Mouse (Mus musculus) CD4-positive naive resting alpha-beta T cell, adult 76 days (primary cell): Measurements from ENCODE around the gene Mterf4. TPM values are rescaled to one million over a fixed set of nuclear protein-coding genes. Genes with fewer than 3 reads are reported as not detected.

Experiments
- total RNA-seq: library from RNA; stranded (reverse); gene quantifications from one replicate; pipeline ENCODE4 v1.2.4, GENCODE M21; 2023

Mterf4 gene
- 15.4 TPM for total RNA-seq

GRCm38 (mm10) chr1:93305581-93306337 is at the start of gene Mterf4:
Gene Mterf4, minus strand, starts transcription at chr1:93305915.

GRCm38 (mm10) chr1:93342648-93343503 is 37.2 kb upstream of the Mterf4 start, which contains the start of the genes Ppp1r7 and Pask:
Gene Ppp1r7, plus strand, starts transcription at chr1:93342854.
Gene Pask, minus strand, starts transcription at chr1:93343482.

Other genes starting within 250 kb of the Mterf4 start
- gene Kif1a, start 204.0 kb downstream of the Mterf4 start, total RNA-seq: not detected
- gene Agxt, start 170.7 kb downstream of the Mterf4 start, total RNA-seq: not detected
- not detected for gene 2310007B03Rik, start 145.0 kb downstream of the Mterf4 start, total RNA-seq
- not detected for gene Crocc2, start 137.2 kb downstream of the Mterf4 start, total RNA-seq
- gene Sned1, start 70.1 kb downstream of the Mterf4 start, total RNA-seq: 1.2 TPM
- gene Ppp1r7, start 36.9 kb upstream of the Mterf4 start, total RNA-seq: 25.2 TPM
- gene Pask, start 37.6 kb upstream of the Mterf4 start, total RNA-seq: 2.8 TPM
- gene Ano7, start 68.0 kb upstream of the Mterf4 start, total RNA-seq: not detected
- gene Hdlbp, start 172.9 kb upstream of the Mterf4 start, total RNA-seq: 104 TPM
- gene Farp2, start 206.2 kb upstream of the Mterf4 start, total RNA-seq: 6.3 TPM